Mouse (Mus musculus): ENCODE measurements around the gene Meis1.

The Meis1 gene

GRCm38 (mm10) chr11:18874278-18875000 is 144.3 kb downstream of the Meis1 start:
- no peak for DNase-seq

DNA sequence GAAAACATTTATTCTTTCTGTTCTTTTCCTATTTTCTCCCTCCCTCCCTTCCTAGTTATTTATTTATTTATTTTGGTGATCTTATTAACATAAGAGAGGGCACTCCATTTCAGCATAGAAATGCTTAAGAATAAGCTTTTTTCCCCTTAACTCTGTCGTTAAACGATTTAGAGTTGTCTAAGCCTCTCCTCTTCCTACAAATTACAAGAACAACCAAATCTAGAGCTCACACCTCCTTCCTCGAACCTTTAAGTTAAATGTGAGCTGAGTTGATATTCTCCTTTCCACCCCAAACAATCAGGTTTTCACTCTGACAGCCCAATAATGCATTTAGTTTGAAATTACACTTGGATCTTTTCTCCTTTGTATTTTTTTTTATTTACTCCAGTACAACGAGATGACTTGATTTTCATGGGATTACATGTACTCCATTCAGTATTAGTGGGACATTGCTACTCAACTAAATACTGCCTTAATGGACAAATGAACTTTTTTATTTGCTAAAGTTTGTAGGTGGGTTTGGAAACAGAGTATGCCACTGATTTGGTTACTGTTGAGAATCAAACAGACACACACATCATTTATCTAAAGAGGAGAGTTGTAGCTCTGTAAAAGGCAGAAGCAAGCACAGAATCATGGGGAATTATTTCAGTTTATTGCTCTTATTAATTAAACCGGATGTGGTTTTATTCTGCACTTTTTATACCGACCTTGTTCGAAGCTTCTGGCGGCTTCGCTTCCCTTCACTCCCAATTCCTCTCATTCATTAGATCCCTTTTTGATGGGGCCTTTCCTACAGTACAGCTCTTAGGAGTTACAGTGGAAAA is 145.1 kb downstream of the Meis1 start:
- no peak for DNase-seq

GRCm38 (mm10) chr11:18872793-18873192 is 146.0 kb downstream of the Meis1 start:
- no peak for DNase-seq

- DNase-seq: no peak
Observed at GRCm38 (mm10) chr11:18872118-18872751, 146.6 kb downstream of the Meis1 start.

DNA sequence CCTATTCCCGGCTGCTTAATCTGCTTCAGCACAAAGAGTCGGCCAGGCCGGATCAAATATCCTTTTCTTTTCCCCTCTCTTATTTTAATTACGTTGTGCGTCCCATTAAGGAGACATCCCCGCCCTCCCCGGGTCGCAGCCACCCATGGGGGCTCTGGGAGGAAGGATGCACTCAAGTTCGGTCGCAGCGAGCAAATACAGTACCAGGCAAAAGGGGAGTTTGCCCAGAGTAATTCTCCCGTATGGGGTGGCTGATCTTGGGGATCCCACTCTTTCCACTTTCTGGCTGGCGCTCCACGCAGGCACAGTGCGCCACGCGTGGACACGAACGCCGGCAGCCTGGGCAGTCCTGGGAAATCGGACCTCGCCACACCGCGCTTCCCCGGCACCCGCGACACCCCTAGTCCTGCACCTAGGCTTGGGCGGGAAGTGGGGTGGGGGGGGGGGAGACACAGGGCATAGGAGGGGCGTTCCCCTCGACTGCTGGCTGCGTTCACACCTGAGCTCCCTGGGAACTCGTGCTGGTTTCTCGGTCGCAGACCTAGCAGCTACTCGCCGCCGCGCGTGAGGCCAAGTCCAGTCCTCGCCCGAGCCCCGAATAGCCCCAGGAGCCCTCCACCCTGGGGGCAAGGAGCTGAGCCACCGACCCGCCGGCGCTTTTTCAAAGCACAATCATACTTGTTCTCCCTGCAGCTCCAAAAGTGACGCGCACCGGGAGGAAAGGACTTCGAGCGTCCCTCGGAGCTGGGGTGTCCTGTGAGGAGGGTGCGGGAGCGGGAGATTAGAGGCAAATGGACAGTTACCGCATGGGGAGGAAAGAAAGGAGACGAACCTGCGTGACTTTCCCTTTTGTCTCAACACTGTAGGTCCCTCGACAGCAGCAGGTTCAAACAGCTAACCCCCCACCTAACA is 147.4 kb downstream of the Meis1 start:
- peak; percentile 77 for DNase-seq

DNA sequence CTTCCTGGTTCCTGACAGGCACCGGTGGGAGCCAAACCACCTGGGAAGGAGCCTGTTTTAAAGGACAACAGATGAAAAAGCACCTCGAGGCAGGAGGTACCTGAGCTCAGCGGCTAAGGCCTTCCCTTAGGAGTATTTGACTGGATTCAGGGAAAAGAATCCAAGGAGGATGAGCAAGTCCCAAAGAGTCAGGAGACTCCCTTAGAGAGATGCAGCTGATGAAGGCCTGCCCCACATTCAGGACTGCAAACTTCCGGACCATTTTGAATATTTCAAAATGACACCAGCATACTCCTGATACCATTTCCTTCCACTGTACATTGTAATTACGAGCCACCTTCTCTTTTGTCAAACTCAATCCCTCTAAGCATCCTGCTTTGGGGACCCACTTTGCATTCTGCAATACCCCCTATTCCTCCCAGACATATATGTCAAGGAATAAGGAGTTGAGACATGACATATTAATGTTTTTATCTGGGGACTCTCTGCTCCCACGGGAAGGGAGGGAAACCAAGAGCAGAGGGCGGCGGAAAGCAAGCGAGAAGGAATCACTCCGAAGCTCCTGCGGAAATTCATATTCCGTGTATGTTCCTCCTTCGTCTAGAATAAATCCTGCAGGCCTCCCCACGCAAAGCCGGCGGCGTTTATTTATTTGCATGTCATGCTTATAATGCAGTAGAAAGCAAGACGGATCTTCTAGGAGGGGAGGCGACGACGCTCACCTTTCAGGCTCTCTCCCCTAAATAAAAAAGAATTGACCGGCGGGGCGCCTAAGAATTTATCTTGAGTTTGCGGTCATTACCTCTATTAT is 148.5 kb downstream of the Meis1 start:
- peak; percentile 62 for DNase-seq

DNA sequence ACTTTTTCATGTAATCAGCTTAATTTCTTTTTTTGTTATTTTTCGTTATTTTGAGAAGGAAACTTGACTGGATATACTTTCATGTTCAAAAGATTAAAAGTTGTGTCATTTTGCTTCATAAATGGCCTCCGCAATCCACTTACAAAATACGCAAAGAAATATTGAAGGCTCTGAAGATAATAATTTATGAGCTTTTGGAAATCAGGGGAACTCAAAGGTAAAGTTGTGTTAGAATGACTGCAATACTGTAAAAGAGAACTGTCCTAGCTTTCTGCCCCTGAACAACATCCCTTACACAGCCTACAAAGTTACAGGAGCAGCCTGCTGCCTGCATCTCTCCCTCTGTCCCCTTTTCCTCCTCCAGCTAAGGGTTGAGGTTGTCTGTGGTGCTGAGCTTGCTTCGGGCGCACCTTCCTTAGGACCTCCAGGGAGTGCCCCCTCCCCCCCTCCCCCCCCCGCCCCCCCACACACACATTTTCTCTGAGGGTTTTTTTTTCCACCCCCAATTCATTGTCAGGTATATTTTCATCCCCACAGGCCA is 149.3 kb downstream of the Meis1 start:
- DNase-seq: no peak

- DNase-seq: peak; percentile 39
Observed at GRCm38 (mm10) chr11:18867665-18868064, 151.1 kb downstream of the Meis1 start.

GRCm38 (mm10) chr11:18866198-18866836 is 152.5 kb downstream of the Meis1 start:
- DNase-seq: no peak

- no peak for DNase-seq
Observed at GRCm38 (mm10) chr11:18850772-18851171, 168.0 kb downstream of the Meis1 start.

- DNase-seq: no peak
Observed at GRCm38 (mm10) chr11:18847650-18848049, 171.1 kb downstream of the Meis1 start.

- DNase-seq: no peak
Observed at GRCm38 (mm10) chr11:18846472-18846871, 172.3 kb downstream of the Meis1 start.

GRCm38 (mm10) chr11:18845900-18846299 is 172.9 kb downstream of the Meis1 start:
- no peak for DNase-seq

- no peak for DNase-seq
Observed at GRCm38 (mm10) chr11:18845466-18845865, 173.3 kb downstream of the Meis1 start.

DNA sequence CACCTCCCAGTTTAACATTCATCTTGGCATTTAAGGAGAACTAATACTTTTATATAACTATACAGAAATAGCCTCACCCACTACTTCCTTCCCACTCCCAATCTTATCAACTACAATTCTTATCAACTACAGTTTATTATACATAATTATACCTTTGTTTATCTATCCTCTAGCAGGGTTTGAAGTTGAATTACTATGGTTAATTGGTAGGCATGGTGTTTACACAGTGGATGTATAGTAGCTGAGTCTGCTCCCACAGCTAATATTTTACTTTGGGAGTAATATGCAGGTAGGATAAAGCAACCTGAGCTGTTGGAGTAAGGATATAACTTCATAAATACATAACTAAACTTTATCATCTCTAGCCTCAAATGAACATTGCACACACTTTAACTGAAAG is 188.7 kb downstream of the Meis1 start:
- DNase-seq: no peak
